Mouse (Mus musculus): ENCODE measurements around the gene Elfn1. TPM values are rescaled to one million over a fixed set of nuclear protein-coding genes. Genes with fewer than 3 reads are reported as not detected.

Gene Elfn1
- total and polyA plus RNA-seq, 2 experiments from 2014 or later, result 3.1 to 57.5 TPM

- no peak for ATAC-seq (ENCODE audit: low FRiP score)
- H3K4me2 ChIP-seq (ENCODE audit: low read depth, low read length, poor library complexity, severe bottlenecking), result no peak overlapping the region
- H3K27ac ChIP-seq (ENCODE audit: low read depth, low read length), result no peak overlapping the region
- H3K36me3 ChIP-seq (ENCODE audit: insufficient read depth, low read length), result no peaks in the 10 kb centered on the region
- H3K9ac ChIP-seq (replicated peaks; ENCODE audit: low read length, poor library complexity, severe bottlenecking), result no peak overlapping the region
- H3K4me1 ChIP-seq (ENCODE audit: insufficient read depth, low read length), result no peaks in the 10 kb centered on the region
- DNase-seq (ENCODE audit: low spot score), result no peak
- WGBS, result 81% methylated on average over 5 of the region's 5 CpGs
- no peaks in the 10 kb centered on the region; the same call in 1 of the 2 replicates for H3K27me3 ChIP-seq (ENCODE audit: insufficient read depth, low read length)
- no peak overlapping the region for H3K4me3 ChIP-seq (ENCODE audit: low read depth, low read length)
- no peaks in the 10 kb centered on the region for H3K9me3 ChIP-seq (ENCODE audit: low read length)
- no peak for TF ChIP-seq CTCF (IDR thresholded peaks at IDR 0.05)
These were observed 105.9 kb downstream of the Elfn1 start for GRCm38 (mm10) chr5:140013652-140014051.

GRCm38 (mm10) chr5:140016896-140017295 lies 109.2 kb downstream of the Elfn1 start:
- no peak for DNase-seq (ENCODE audit: low spot score)
- WGBS, result 100% methylated on average over 1 of the region's 1 CpGs
- no peak for ATAC-seq (ENCODE audit: low FRiP score)
- H3K9me3 ChIP-seq (ENCODE audit: low read length), result no peaks in the 10 kb centered on the region
- no peak overlapping the region for H3K4me2 ChIP-seq (ENCODE audit: low read depth, low read length, poor library complexity, severe bottlenecking)
- H3K9ac ChIP-seq (replicated peaks; ENCODE audit: low read length, poor library complexity, severe bottlenecking), result no peak overlapping the region
- no peaks in the 10 kb centered on the region for H3K4me1 ChIP-seq (ENCODE audit: insufficient read depth, low read length)
- no peaks in the 10 kb centered on the region for H3K27me3 ChIP-seq (ENCODE audit: insufficient read depth, low read length)
- H3K4me3 ChIP-seq (ENCODE audit: low read depth, low read length), result no peak overlapping the region
- no peaks in the 10 kb centered on the region for H3K36me3 ChIP-seq (ENCODE audit: insufficient read depth, low read length)
- no peak for TF ChIP-seq CTCF (IDR thresholded peaks at IDR 0.05)
- no peak overlapping the region for H3K27ac ChIP-seq (ENCODE audit: low read depth, low read length)

GRCm38 (mm10) chr5:140018780-140019179 lies 111.0 kb downstream of the Elfn1 start:
- WGBS, result 72% methylated on average over 7 of the region's 7 CpGs

DNA sequence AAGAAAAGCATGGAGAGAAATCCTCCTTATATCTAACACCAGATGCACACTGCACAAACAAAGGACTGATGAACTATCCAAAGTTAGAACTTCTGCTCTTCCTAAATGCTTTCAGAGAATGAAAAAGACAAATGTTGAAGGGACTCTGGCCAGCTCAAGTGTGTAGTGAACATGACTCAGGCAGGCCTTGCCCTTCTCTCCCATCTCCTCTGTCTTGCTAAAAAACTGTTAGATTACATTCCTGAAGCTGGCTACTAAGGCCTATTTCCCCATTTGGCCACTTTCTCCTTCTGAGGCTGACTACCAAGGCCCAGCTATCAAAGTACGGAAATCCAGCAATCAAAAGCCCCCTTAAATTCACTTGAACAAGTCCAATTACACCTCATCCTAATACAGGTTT lies 111.9 kb downstream of the Elfn1 start:
- H3K4me1 ChIP-seq (ENCODE audit: insufficient read depth, low read length), result peaks cover 10% of the 10 kb centered on the region
- no peaks in the 10 kb centered on the region for H3K36me3 ChIP-seq (ENCODE audit: insufficient read depth, low read length)
- no peak for TF ChIP-seq CTCF (IDR thresholded peaks at IDR 0.05)
- no peaks in the 10 kb centered on the region for H3K27me3 ChIP-seq (ENCODE audit: insufficient read depth, low read length)
- H3K9ac ChIP-seq (replicated peaks; ENCODE audit: low read length, poor library complexity, severe bottlenecking), result no peak overlapping the region
- no peaks in the 10 kb centered on the region for H3K9me3 ChIP-seq (ENCODE audit: low read length)
- no peak overlapping the region for H3K4me2 ChIP-seq (ENCODE audit: low read depth, low read length, poor library complexity, severe bottlenecking)
- H3K4me3 ChIP-seq (ENCODE audit: low read depth, low read length), result no peak overlapping the region
- ATAC-seq (ENCODE audit: low FRiP score) (no peak), DNase-seq (ENCODE audit: low spot score) (no peak)
- no peak overlapping the region for H3K27ac ChIP-seq (ENCODE audit: low read depth, low read length)
- 94% methylated on average over 1 of the region's 1 CpGs for WGBS

More at GRCm38 (mm10) chr5:140018780-140019179, 111.0 kb downstream of the Elfn1 start:
- TF ChIP-seq CTCF (IDR thresholded peaks at IDR 0.05), result no peak
- H3K4me2 ChIP-seq (ENCODE audit: low read depth, low read length, poor library complexity, severe bottlenecking), result no peak overlapping the region
- no peaks in the 10 kb centered on the region for H3K36me3 ChIP-seq (ENCODE audit: insufficient read depth, low read length)
- H3K9ac ChIP-seq (replicated peaks; ENCODE audit: low read length, poor library complexity, severe bottlenecking), result no peak overlapping the region
- H3K4me1 ChIP-seq (ENCODE audit: insufficient read depth, low read length), result peaks cover 8% of the 10 kb centered on the region; the same call in 1 of the 2 replicates
- no peak overlapping the region for H3K27ac ChIP-seq (ENCODE audit: low read depth, low read length)
- H3K27me3 ChIP-seq (ENCODE audit: insufficient read depth, low read length), result no peaks in the 10 kb centered on the region
- no peaks in the 10 kb centered on the region for H3K9me3 ChIP-seq (ENCODE audit: low read length)
- ATAC-seq (ENCODE audit: low FRiP score) (no peak), DNase-seq (ENCODE audit: low spot score) (peak; percentile 21)
- H3K4me3 ChIP-seq (ENCODE audit: low read depth, low read length), result no peak overlapping the region

DNA sequence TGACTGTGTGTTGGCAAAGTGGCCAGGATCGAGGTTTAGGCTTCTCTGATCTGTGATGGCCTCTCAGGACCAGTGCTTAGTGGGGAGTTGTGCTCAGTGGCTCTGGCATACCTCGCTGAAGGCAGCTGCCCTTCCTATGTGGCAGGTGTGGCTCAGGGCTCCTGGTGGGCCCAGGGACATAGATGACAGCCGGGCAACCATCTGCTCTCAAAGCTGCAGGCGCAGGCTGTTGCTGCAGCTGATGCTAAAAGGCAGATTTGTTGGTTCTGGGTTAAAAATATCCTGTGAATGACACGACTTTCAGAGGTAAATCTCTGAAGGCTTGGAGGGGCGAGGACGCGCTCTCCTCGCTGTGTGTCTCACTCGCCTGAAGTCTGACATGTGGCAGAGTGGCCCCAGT lies 114.0 kb downstream of the Elfn1 start:
- Histone ChIP-seq H3K27ac (ENCODE audit: low read depth, low read length) (no peak overlapping the region), H3K4me2 (ENCODE audit: low read depth, low read length, poor library complexity, severe bottlenecking) (no peak overlapping the region), H3K9ac (replicated peaks; ENCODE audit: low read length, poor library complexity, severe bottlenecking) (0 out of 2 replicates have a peak overlapping the region, but pooled peaks have one; percentile 13), H3K9me3 (ENCODE audit: low read length) (no peaks in the 10 kb centered on the region), H3K36me3 (ENCODE audit: insufficient read depth, low read length) (no peaks in the 10 kb centered on the region), H3K4me3 (ENCODE audit: low read depth, low read length) (no peak overlapping the region), H3K27me3 (ENCODE audit: insufficient read depth, low read length) (no peaks in the 10 kb centered on the region), H3K4me1 (ENCODE audit: insufficient read depth, low read length) (peaks cover 13% of the 10 kb centered on the region)
- ATAC-seq (ENCODE audit: low FRiP score), result no peak
- DNase-seq (ENCODE audit: low spot score), result peak; percentile 48
- WGBS, result 66% methylated on average over 10 of the region's 10 CpGs
- TF ChIP-seq CTCF (IDR thresholded peaks at IDR 0.05), result no peak

GRCm38 (mm10) chr5:140022861-140023260 lies 115.1 kb downstream of the Elfn1 start:
- Histone ChIP-seq H3K4me2 (ENCODE audit: low read depth, low read length, poor library complexity, severe bottlenecking) (no peak overlapping the region), H3K9ac (replicated peaks; ENCODE audit: low read length, poor library complexity, severe bottlenecking) (no peak overlapping the region), H3K9me3 (ENCODE audit: low read length) (no peaks in the 10 kb centered on the region), H3K27ac (ENCODE audit: low read depth, low read length) (no peak overlapping the region), H3K27me3 (ENCODE audit: insufficient read depth, low read length) (no peaks in the 10 kb centered on the region), H3K4me1 (ENCODE audit: insufficient read depth, low read length) (peaks cover 13% of the 10 kb centered on the region), H3K36me3 (ENCODE audit: insufficient read depth, low read length) (no peaks in the 10 kb centered on the region), H3K4me3 (ENCODE audit: low read depth, low read length) (no peak overlapping the region)
- ATAC-seq (ENCODE audit: low FRiP score), result no peak
- no peak for TF ChIP-seq CTCF (IDR thresholded peaks at IDR 0.05)
- WGBS, result 80% methylated on average over 6 of the region's 6 CpGs
- DNase-seq (ENCODE audit: low spot score), result no peak
